Mouse (Mus musculus) limb, embryonic 15.5 days (tissue): ENCODE measurements around the gene Lrrc61. TPM values are rescaled to one million over a fixed set of nuclear protein-coding genes. Genes with fewer than 3 reads are reported as not detected.

Experiments
- polyA plus RNA-seq: library from polyadenylated mRNA; unstranded; fragments of >200 nt; fragmentation: Nextera tagmentation; extraction: Ambion mirVana; gene quantifications from 2 replicates; pipeline ENCODE4 v1.2.1, GENCODE M21; 2015

The Lrrc61 gene
- polyA plus RNA-seq, 1 experiment from 2014 or later = 10.8 TPM

Other genes with a start within 250 kb of the Lrrc61 start
- 17.5 and 20.8 TPM in 2 replicates for gene Krba1, start 159.2 kb upstream of the Lrrc61 start, polyA plus RNA-seq
- gene Zfp467, start 109.0 kb upstream of the Lrrc61 start, polyA plus RNA-seq = 23.6 and 25.4 TPM in 2 replicates
- gene Sspo, start 106.6 kb upstream of the Lrrc61 start, polyA plus RNA-seq = 0.25 and 0.31 TPM in 2 replicates
- 12.2 and 13.7 TPM in 2 replicates for gene Atp6v0e2, start 17.2 kb upstream of the Lrrc61 start, polyA plus RNA-seq
- gene Rarres2, start 18.0 kb downstream of the Lrrc61 start, polyA plus RNA-seq = 24.8 and 30.5 TPM in 2 replicates
- not detected in 2 replicates for gene Gm45021, start 34.8 kb downstream of the Lrrc61 start, polyA plus RNA-seq
- 21.0 and 23.9 TPM in 2 replicates for gene Repin1, start 39.1 kb downstream of the Lrrc61 start, polyA plus RNA-seq
- 0.79 and 1.1 TPM in 2 replicates for gene Gm44965, start 39.1 kb downstream of the Lrrc61 start, polyA plus RNA-seq
- gene Zfp775, start 47.3 kb downstream of the Lrrc61 start, polyA plus RNA-seq = 5.1 and 5.4 TPM in 2 replicates
- 0.99 and 1.2 TPM in 2 replicates for gene AI854703, start 72.0 kb downstream of the Lrrc61 start, polyA plus RNA-seq
- 1.4 and 1.5 TPM in 2 replicates for gene Gimap8, start 92.4 kb downstream of the Lrrc61 start, polyA plus RNA-seq
- gene Gimap9, start 121.3 kb downstream of the Lrrc61 start, polyA plus RNA-seq = 6.9 and 7.5 TPM in 2 replicates
- gene Gimap4, start 129.8 kb downstream of the Lrrc61 start, polyA plus RNA-seq = 17.5 and 20.6 TPM in 2 replicates
- gene Gimap6, start 153.4 kb downstream of the Lrrc61 start, polyA plus RNA-seq = 22.4 and 26.0 TPM in 2 replicates
- 1.6 and 2.4 TPM in 2 replicates for gene Gm28053, start 163.8 kb downstream of the Lrrc61 start, polyA plus RNA-seq
- gene Gimap7, start 163.8 kb downstream of the Lrrc61 start, polyA plus RNA-seq = not detected in 2 replicates
- gene Gimap1, start 184.3 kb downstream of the Lrrc61 start, polyA plus RNA-seq = 13.5 and 15.4 TPM in 2 replicates
- gene Gimap5, start 191.4 kb downstream of the Lrrc61 start, polyA plus RNA-seq = 5.6 and 5.7 TPM in 2 replicates
- gene Gimap3, start 216.1 kb downstream of the Lrrc61 start, polyA plus RNA-seq = not detected in 2 replicates